Mouse (Mus musculus) monocyte, adult 5-6 weeks (primary cell): Measurements from ENCODE around the gene Trim27. TPM values are rescaled to one million over a fixed set of nuclear protein-coding genes. Genes with fewer than 3 reads are reported as not detected.

Source experiments
- ATAC-seq: fragments of 153-309, 156-312 bp; replicated peaks from 2 replicates; pipeline ENCODE4 v1.8.0; 2017; ENCODE audit warnings: mild to moderate bottlenecking; ENCODE audit not compliant: low TSS enrichment, insufficient number of reproducible peaks, severe bottlenecking, poor library complexity, low FRiP score
- total RNA-seq: library from RNA; stranded (forward); fragments of 200-1000, 200-491, 200-594 nt; gene quantifications from 3 replicates; pipeline ENCODE4 v1.2.3, GENCODE M21; 2017

The Trim27 gene
- total RNA-seq, 1 experiment from 2014 or later = 81.0 TPM

- ATAC-seq = no peak
Observed at GRCm38 (mm10) chr13:21171156-21171530, 8.1 kb upstream of the Trim27 start.

- ATAC-seq = no peak
Observed at GRCm38 (mm10) chr13:21171600-21172150, 7.6 kb upstream of the Trim27 start.

- ATAC-seq = no peak
Observed at GRCm38 (mm10) chr13:21172241-21173027, 6.8 kb upstream of the Trim27 start.

- no peak for ATAC-seq
Observed at GRCm38 (mm10) chr13:21173072-21173471, 6.2 kb upstream of the Trim27 start.

- no peak for ATAC-seq
Observed at GRCm38 (mm10) chr13:21176733-21177132, 2.5 kb upstream of the Trim27 start.

GRCm38 (mm10) chr13:21177657-21178056 lies 1.6 kb upstream of the Trim27 start:
- ATAC-seq = no peak

GRCm38 (mm10) chr13:21178364-21178763 lies 881 bp upstream of the Trim27 start:
- ATAC-seq = no peak

GRCm38 (mm10) chr13:21179724-21180550 lies 692 bp downstream of the Trim27 start:
- ATAC-seq = peak; percentile 83

- ATAC-seq = peak; percentile 54; the same call in 1 of the 2 replicates
Observed at GRCm38 (mm10) chr13:21180551-21181530, 1.6 kb downstream of the Trim27 start.

GRCm38 (mm10) chr13:21181996-21182395 lies 2.8 kb downstream of the Trim27 start:
- ATAC-seq = no peak

- no peak for ATAC-seq
Observed at GRCm38 (mm10) chr13:21183066-21183465, 3.8 kb downstream of the Trim27 start.

GRCm38 (mm10) chr13:21183661-21184060 lies 4.4 kb downstream of the Trim27 start:
- no peak for ATAC-seq

- ATAC-seq = no peak
Observed at GRCm38 (mm10) chr13:21185521-21185920, 6.3 kb downstream of the Trim27 start.

GRCm38 (mm10) chr13:21195406-21196228 lies 16.4 kb downstream of the Trim27 start:
- ATAC-seq = no peak

GRCm38 (mm10) chr13:21197721-21198120 lies 18.5 kb downstream of the Trim27 start:
- ATAC-seq = no peak

GRCm38 (mm10) chr13:21198313-21198712 lies 19.1 kb downstream of the Trim27 start:
- no peak for ATAC-seq

GRCm38 (mm10) chr13:21199046-21200028 lies 20.1 kb downstream of the Trim27 start:
- ATAC-seq = no peak
